Mouse (Mus musculus) heart, postnatal 0 days (tissue): ENCODE measurements around the gene B830017H08Rik.

Source experiments
- CTCF ChIP-seq: IDR thresholded peaks from 2 replicates; pipeline ENCODE4 v1.5.1; 2016; ENCODE audit warnings: antibody characterized with exemption, control low read depth, low read depth
- EP300 ChIP-seq: IDR thresholded peaks from 2 replicates; pipeline ENCODE4 v1.6.1; 2016; ENCODE audit warnings: antibody characterized with exemption, low read depth

GRCm38 (mm10) chr16:17851860-17852259 is 18.9 kb downstream of the B830017H08Rik start:
- TF ChIP-seq CTCF: no peak
- no peak for TF ChIP-seq EP300
